Mouse (Mus musculus) liver, embryonic 14.5 days (tissue): ENCODE measurements around the gene Olfr824. TPM values are rescaled to one million over a fixed set of nuclear protein-coding genes. Genes with fewer than 3 reads are reported as not detected.
"Not testable (repeated sequence)": the region's sequence is repeated elsewhere in the genome, so short reads cannot be mapped to it uniquely, and the experiment has no call there.

Source experiments
- ATAC-seq: fragments of 200-750 bp; cut with Nextera tagmentation; 2 replicates; pipeline ENCODE4 v1.8.0; 2017; ENCODE audit warnings: moderate number of reproducible peaks, mild to moderate bottlenecking, moderate library complexity; ENCODE audit not compliant: insufficient read depth
- DNase-seq, 3 experiments: peaks; one replicate each; pipeline ENCODE4 v3.0.0-alpha.2; 2012 to 2013; ENCODE audit warnings: low read depth in 3 of 3, low spot score in 3 of 3
- H3K27ac ChIP-seq: fragments of 300-500 bp; sonication (generic); 2 replicates; pipeline ENCODE4 v1.5.1; 2014; ENCODE audit warnings: moderate library complexity, mild to moderate bottlenecking, control low read depth, inconsistent platforms
- H3K27me3 ChIP-seq: fragments of 300-500 bp; sonication (generic); 2 replicates; pipeline ENCODE4 v1.6.1; 2014; ENCODE audit warnings: mild to moderate bottlenecking, low read length, moderate library complexity; ENCODE audit not compliant: control insufficient read depth, insufficient read depth
- H3K36me3 ChIP-seq: fragments of 300-500 bp; sonication (generic); replicated peaks from 2 replicates; pipeline ENCODE4 v1.6.1; 2014; ENCODE audit warnings: low read depth; ENCODE audit not compliant: control insufficient read depth, insufficient read depth
- H3K4me1 ChIP-seq, 2 experiments: fragments of 200-500 bp in 1 of 2; fragments of 300-500 bp in 1 of 2; sonication (generic) in 1 of 2; replicated peaks; 2 replicates each; pipeline ENCODE4 v1.6.1; 2012 to 2014; ENCODE audit warnings: antibody characterized with exemption in 1 of 2, inconsistent platforms in 1 of 2, low read length in 1 of 2; ENCODE audit not compliant: control insufficient read depth in 2 of 2, insufficient read depth in 2 of 2
- H3K4me2 ChIP-seq: fragments of 300-500 bp; sonication (generic); 2 replicates; pipeline ENCODE4 v1.6.1; 2014; ENCODE audit warnings: low read depth, mild to moderate bottlenecking, control low read depth, moderate library complexity
- H3K4me3 ChIP-seq, 2 experiments: fragments of 200-500 bp in 1 of 2; fragments of 300-500 bp in 1 of 2; sonication (generic) in 1 of 2; 2 replicates each; pipeline ENCODE4 v1.5.1; 2012 to 2014; ENCODE audit warnings: low read depth in 2 of 2, low read length in 2 of 2, mild to moderate bottlenecking in 2 of 2, control low read depth in 1 of 2, inconsistent platforms in 1 of 2, moderate library complexity in 1 of 2; ENCODE audit not compliant: insufficient read depth in 1 of 2
- H3K9ac ChIP-seq: fragments of 300-500 bp; sonication (generic); replicated peaks from 2 replicates; pipeline ENCODE4 v1.6.1; 2014; ENCODE audit warnings: mild to moderate bottlenecking, control low read depth, moderate library complexity
- H3K9me3 ChIP-seq: fragments of 300-500 bp; sonication (generic); 2 replicates; pipeline ENCODE4 v1.6.1; 2016; ENCODE audit warnings: low read length, mixed read lengths; ENCODE audit not compliant: control insufficient read depth
- CTCF ChIP-seq: IDR thresholded peaks from 2 replicates; pipeline ENCODE4 v1.5.1; 2016; ENCODE audit warnings: antibody characterized with exemption, low read depth, control low read depth
- EP300 ChIP-seq: IDR thresholded peaks from 2 replicates; pipeline ENCODE4 v1.6.1; 2016; ENCODE audit warnings: antibody characterized with exemption, low read depth
- WGBS: fragments of 180-500 bp; shearing (Covaris S2); extraction: QIAGEN DNeasy Blood & Tissue Kit; methylation state at CpG from one replicate; pipeline ENCODE4 v1.1.7; 2014; ENCODE audit not compliant: insufficient replicate concordance; 5-methylcytosine and 5-hydroxymethylcytosine counted together
- polyA plus RNA-seq, 2 experiments: library from polyadenylated mRNA; depleted of rRNA in 1 of 2; stranded (reverse) in 1 of 2; unstranded in 1 of 2; fragments of >200 nt; fragmentation: Nextera tagmentation in 1 of 2; extraction: Ambion mirVana in 1 of 2; gene quantifications; 2 replicates each; pipeline versions ENCODE4 v1.2.1 to v1.2.3; 2012 to 2014

Olfr824 gene
- polyA plus RNA-seq (2012; rRNA removed) (not detected in 2 replicates), polyA plus RNA-seq (2014; fragmentation: Nextera tagmentation; extraction: Ambion mirVana) (not detected in 2 replicates)

DNA sequence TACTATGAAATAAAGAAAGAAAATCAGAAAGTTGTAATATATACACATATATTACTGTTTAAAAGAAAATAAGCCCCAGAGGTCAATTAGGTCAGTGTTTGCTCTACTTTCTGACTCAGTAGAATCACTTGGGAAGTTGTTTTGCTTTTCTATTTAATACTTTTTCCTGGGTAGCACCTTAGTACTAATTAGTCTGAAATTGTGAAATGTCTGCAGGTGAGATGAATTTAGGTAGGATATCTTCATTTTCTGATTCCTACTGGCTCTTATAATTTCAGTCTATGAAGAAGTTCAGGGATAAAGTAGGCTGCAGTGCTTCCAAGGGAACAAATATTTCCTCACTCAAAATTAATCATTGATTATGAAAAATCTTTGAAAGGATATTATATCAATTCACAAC lies at the start of gene Olfr824:
Gene Olfr824 (minus strand): TSS at position 101 of the 400 bp plus-strand sequence.
- H3K9ac ChIP-seq, H3K4me1 ChIP-seq, H3K4me2 ChIP-seq, H3K27ac ChIP-seq, DNase-seq, H3K36me3 ChIP-seq, H3K4me3 ChIP-seq, H3K9me3 ChIP-seq, H3K27me3 ChIP-seq, ATAC-seq: not testable (repeated sequence)

GRCm38 (mm10) chr10:130166666-130167065 lies 36.9 kb upstream of the Olfr824 start, which contains the start of gene Olfr825:
Gene Olfr825, minus strand, starts transcription at chr10:130166766.
- ATAC-seq, result no peak
- Histone ChIP-seq H3K9ac (no peak within 1 kb of the TSS), H3K4me2 (no peak within 1 kb of the TSS), H3K36me3 (no peaks in the 10 kb centered on the region), H3K27ac (no peak within 1 kb of the TSS), H3K4me3 (no peak within 1 kb of the TSS), H3K9me3 (no peaks in the 10 kb centered on the region), H3K27me3 (no peaks in the 10 kb centered on the region), H3K4me1 (no peaks in the 10 kb centered on the region)
- TF ChIP-seq CTCF (no peak), EP300 (no peak)
- no peak for DNase-seq

DNA sequence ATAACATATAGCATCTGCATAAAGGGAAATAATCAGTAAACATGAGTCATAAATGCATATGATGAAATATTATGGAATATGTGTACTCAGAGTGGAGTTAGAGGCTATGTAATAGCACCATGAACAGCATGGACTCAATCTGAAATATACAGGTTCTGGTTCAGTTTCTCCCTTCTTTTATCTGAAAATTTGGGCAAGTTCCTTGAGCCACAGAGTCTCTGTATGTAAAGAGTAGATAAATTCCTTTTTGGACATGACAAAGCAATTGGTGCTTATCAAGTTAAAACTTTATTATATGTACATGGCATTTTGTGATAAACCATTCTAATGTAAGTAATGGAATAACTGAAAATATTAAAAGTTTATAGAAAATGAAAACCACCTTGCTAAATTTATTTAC lies 35.4 kb upstream of the Olfr824 start:
- H3K9ac ChIP-seq, result no peak overlapping the region
- H3K36me3 ChIP-seq, result no peaks in the 10 kb centered on the region
- H3K9me3 ChIP-seq, result no peaks in the 10 kb centered on the region
- TF ChIP-seq EP300, result no peak
- no peak for TF ChIP-seq CTCF
- ATAC-seq (peak; percentile 53; the same call in 1 of the 2 replicates), DNase-seq (no peak)
- no peak overlapping the region for H3K4me3 ChIP-seq
- no peak overlapping the region for H3K27ac ChIP-seq
- H3K27me3 ChIP-seq, result no peaks in the 10 kb centered on the region
- no peaks in the 10 kb centered on the region for H3K4me1 ChIP-seq
- H3K4me2 ChIP-seq, result no peak overlapping the region

GRCm38 (mm10) chr10:130144121-130144520 lies 14.3 kb upstream of the Olfr824 start:
- Histone ChIP-seq H3K4me2 (no peak overlapping the region), H3K36me3 (no peaks in the 10 kb centered on the region), H3K27me3 (no peaks in the 10 kb centered on the region), H3K27ac (no peak overlapping the region), H3K9ac (no peak overlapping the region), H3K4me1 (no peaks in the 10 kb centered on the region), H3K9me3 (no peaks in the 10 kb centered on the region), H3K4me3 (no peak overlapping the region)
- TF ChIP-seq CTCF, result no peak
- no peak for TF ChIP-seq EP300
- DNase-seq, result no peak
- no peak for ATAC-seq
- 52% methylated on average over 5 of the region's 5 CpGs for WGBS

GRCm38 (mm10) chr10:130142481-130142880 lies 12.7 kb upstream of the Olfr824 start:
- H3K4me1 ChIP-seq, H3K36me3 ChIP-seq, H3K27me3 ChIP-seq, H3K27ac ChIP-seq, H3K4me2 ChIP-seq, ATAC-seq, H3K9ac ChIP-seq, H3K4me3 ChIP-seq, DNase-seq, H3K9me3 ChIP-seq: not testable (repeated sequence)
- WGBS, result 59% methylated on average over 5 of the region's 5 CpGs

- H3K4me1 ChIP-seq, result no peaks in the 10 kb centered on the region
- no peak overlapping the region for H3K9ac ChIP-seq
- H3K4me3 ChIP-seq, result no peak overlapping the region
- DNase-seq (no peak), ATAC-seq (no peak)
- no peak overlapping the region for H3K4me2 ChIP-seq
- no peaks in the 10 kb centered on the region for H3K9me3 ChIP-seq
- no peaks in the 10 kb centered on the region for H3K27me3 ChIP-seq
- no peaks in the 10 kb centered on the region for H3K36me3 ChIP-seq
- TF ChIP-seq CTCF (no peak), EP300 (no peak)
- no peak overlapping the region for H3K27ac ChIP-seq
Observed at GRCm38 (mm10) chr10:130134811-130135210, 5.0 kb upstream of the Olfr824 start.

DNA sequence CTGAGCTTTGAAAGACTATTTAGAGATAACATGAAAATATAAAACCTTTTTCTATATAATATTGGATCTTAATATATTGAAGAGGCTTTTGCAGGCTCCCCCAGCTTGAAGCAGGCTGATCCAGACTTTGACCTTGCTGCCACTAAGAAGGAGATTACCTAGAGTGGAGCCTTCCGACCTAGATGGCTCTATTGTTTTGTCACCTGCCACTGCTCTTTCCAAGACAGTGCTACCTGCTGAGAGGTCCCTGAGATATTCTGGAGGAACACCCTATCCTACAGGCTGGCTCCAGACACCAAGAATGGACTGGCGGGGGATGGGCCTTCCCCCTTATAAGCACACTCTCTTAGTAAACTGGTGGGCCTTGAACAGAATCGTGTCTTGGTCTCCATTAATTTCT lies 13.8 kb downstream of the Olfr824 start:
- not testable (repeated sequence) for ATAC-seq

DNA sequence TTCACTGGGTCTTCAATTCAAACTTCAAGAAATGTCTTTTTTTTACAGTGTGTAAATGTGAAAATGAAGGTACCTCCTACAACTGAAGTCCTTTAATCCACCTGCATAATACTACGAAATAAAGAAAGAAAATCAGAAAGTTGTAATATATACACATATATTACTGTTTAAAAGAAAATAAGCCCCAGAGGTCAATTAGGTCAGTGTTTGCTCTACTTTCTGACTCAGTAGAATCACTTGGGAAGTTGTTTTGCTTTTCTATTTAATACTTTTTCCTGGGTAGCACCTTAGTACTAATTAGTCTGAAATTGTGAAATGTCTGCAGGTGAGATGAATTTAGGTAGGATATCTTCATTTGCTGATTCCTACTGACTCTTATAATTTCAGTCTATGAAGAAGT lies 14.5 kb downstream of the Olfr824 start, which contains the start of gene Olfr823:
Gene Olfr823 (minus strand): TSS at position 101 of the 400 bp plus-strand sequence.
- H3K4me3 ChIP-seq, H3K9me3 ChIP-seq, DNase-seq, H3K4me1 ChIP-seq, H3K27me3 ChIP-seq, H3K4me2 ChIP-seq, ATAC-seq, H3K36me3 ChIP-seq, H3K9ac ChIP-seq, H3K27ac ChIP-seq: not testable (repeated sequence)
- WGBS, result 47% methylated on average over 1 of the region's 1 CpGs

More for the DNA sequence above, 13.8 kb downstream of the Olfr824 start:
- H3K36me3 ChIP-seq, H3K27me3 ChIP-seq, H3K4me2 ChIP-seq, H3K4me1 ChIP-seq, H3K9me3 ChIP-seq, H3K9ac ChIP-seq, DNase-seq, H3K4me3 ChIP-seq, H3K27ac ChIP-seq: not testable (repeated sequence)
- 50% methylated on average over 3 of the region's 3 CpGs for WGBS
